Comparison of ENCODE assay signal across 9 mouse cellular contexts in genomic region chr7:41598615-41599014, GRCm38 (mm10). TPM values are rescaled to one million over a fixed set of nuclear protein-coding genes. Genes with fewer than 3 reads are reported as not detected.
DNase-seq lines count a peak whose midpoint lies in the region; ATAC-seq and TF ChIP-seq lines count a peak whose summit lies in the region.
"Had no signal": no experiment of that assay in that cellular context is flagged by ENCODE, and none has a peak within 500 bp of the region (broad histone marks: within the 10 kb centered on the region; RNA-seq: fewer than 3 reads in every experiment).

No protein-coding gene starts in this region.

- H3K4me3 ChIP-seq in kidney, adult 2 months (ENCODE audit: insufficient read depth, low read depth, low read length) = peak overlapping the region; percentile 68
- peak overlapping the region; percentile 63 for H3K4me3 ChIP-seq in hindbrain, embryonic 11.5 days (ENCODE audit: low read depth, low read length)
- peak overlapping the region; percentile 56 for H3K4me3 ChIP-seq in midbrain, embryonic 11.5 days (ENCODE audit: low read depth, low read length)

- 47% methylated on average over 5 of the region's 5 CpGs for WGBS in kidney, adult 2 months
- 50% methylated on average over 5 of the region's 5 CpGs for WGBS in hindbrain, embryonic 11.5 days
- 51% methylated on average over 5 of the region's 5 CpGs for WGBS in midbrain, embryonic 11.5 days

- H3K36me3 ChIP-seq in kidney, adult 2 months (ENCODE audit: control insufficient read depth, insufficient read depth, low read length) = no peaks in the 10 kb centered on the region
- H3K36me3 ChIP-seq in hindbrain, embryonic 11.5 days (ENCODE audit: control insufficient read depth, insufficient read depth, low read length) = no peaks in the 10 kb centered on the region
- H3K36me3 ChIP-seq in midbrain, embryonic 11.5 days (ENCODE audit: control insufficient read depth, insufficient read depth, low read length) = no peaks in the 10 kb centered on the region

- ATAC-seq in hindbrain, embryonic 11.5 days (ENCODE audit: low FRiP score) = peak; percentile 53
- peak; percentile 50; the same call in 1 of the 2 replicates for ATAC-seq in midbrain, embryonic 11.5 days (ENCODE audit: low FRiP score)

- TF ChIP-seq CTCF in kidney, adult 2 months (conservative IDR thresholded peaks at IDR 0.05; ENCODE audit: insufficient read depth, insufficient read length, low read depth, low read length) = no peak

- H3K4me2 ChIP-seq in hindbrain, embryonic 11.5 days (replicated peaks; ENCODE audit: low read depth, low read length) = peak overlapping the region; percentile 41
- peak overlapping the region; percentile 42 for H3K4me2 ChIP-seq in midbrain, embryonic 11.5 days

- H3K4me1 ChIP-seq in kidney, adult 2 months (ENCODE audit: control insufficient read depth, insufficient read depth, low read length) = 0 out of 2 replicates have a peak, but pooled peaks cover 5% of the 10 kb centered on the region
- H3K4me1 ChIP-seq in hindbrain, embryonic 11.5 days (replicated peaks; ENCODE audit: control insufficient read depth, insufficient read depth, low read length) = no peaks in the 10 kb centered on the region
- no peaks in the 10 kb centered on the region; the same call in 1 of the 2 replicates for H3K4me1 ChIP-seq in midbrain, embryonic 11.5 days (ENCODE audit: control insufficient read depth, insufficient read depth, low read length)

- no peaks in the 10 kb centered on the region for H3K9me3 ChIP-seq in hindbrain, embryonic 11.5 days (ENCODE audit: control insufficient read depth, low read length)
- H3K9me3 ChIP-seq in midbrain, embryonic 11.5 days (ENCODE audit: control insufficient read depth, low read length) = no peaks in the 10 kb centered on the region

- no peak for TF ChIP-seq POLR2A in kidney, adult 2 months (IDR thresholded peaks at IDR 0.05; ENCODE audit: low read depth, low read length)

- intact Hi-C loops in gastrocnemius, postnatal 14 days (cut with DNase I; ENCODE audit: low total_unique reads) = no loop called here

- no peak for DNase-seq in kidney, adult 2 months
- DNase-seq in kidney, adult 11 months = no peak
- DNase-seq in NIH3T3 (ENCODE audit: low read depth) = peak; percentile 27
- no peak for DNase-seq in hindbrain, embryonic 11.5 days (ENCODE audit: low spot score)
- no peak for DNase-seq in midbrain, embryonic 11.5 days (ENCODE audit: low spot score, missing footprints)
- no peak for DNase-seq in right cerebral cortex, adult 2 months (ENCODE audit: low spot score in 2 of 2)
- no peak for DNase-seq in yolk sac, embryonic 10.5 days (ENCODE audit: low spot score)
- no peak for DNase-seq in gastrocnemius, postnatal 14 days

- H3K27ac ChIP-seq in kidney, adult 2 months (ENCODE audit: insufficient read depth, low read depth, low read length) = no peak overlapping the region
- H3K27ac ChIP-seq in hindbrain, embryonic 11.5 days (ENCODE audit: low read depth, low read length) = no peak overlapping the region
- no peak overlapping the region for H3K27ac ChIP-seq in midbrain, embryonic 11.5 days (ENCODE audit: low read depth, low read length)

- no peaks in the 10 kb centered on the region for H3K27me3 ChIP-seq in kidney, adult 2 months (replicated peaks; ENCODE audit: control insufficient read depth, insufficient read depth, low read length)
- no peaks in the 10 kb centered on the region for H3K27me3 ChIP-seq in hindbrain, embryonic 11.5 days (ENCODE audit: control insufficient read depth, insufficient read depth, low read length)
- H3K27me3 ChIP-seq in midbrain, embryonic 11.5 days (ENCODE audit: control insufficient read depth, insufficient read depth, low read length) = no peaks in the 10 kb centered on the region

- peak overlapping the region; percentile 44; the same call in 1 of the 2 replicates for H3K9ac ChIP-seq in hindbrain, embryonic 11.5 days (ENCODE audit: low read depth, low read length)
- peak overlapping the region; percentile 69 for H3K9ac ChIP-seq in midbrain, embryonic 11.5 days (ENCODE audit: low read length)

RNA-seq across cellular contexts. Expression of gene 2610021A01Rik, which starts 0.4 kb away (rescaled TPM):
- 2.5 and 3.8 TPM in 2 replicates for polyA plus RNA-seq in kidney, adult 2 months (2012; rRNA removed)
- 17.2 and 18.6 TPM in 2 replicates for polyA plus RNA-seq in hindbrain, embryonic 11.5 days (2014; fragmentation: Nextera tagmentation; extraction: Ambion mirVana)
- 20.0 and 22.6 TPM in 2 replicates for polyA plus RNA-seq in midbrain, embryonic 11.5 days (2014; fragmentation: Nextera tagmentation; extraction: Ambion mirVana)
- 1 to 10 TPM; 8.1 to 9.1 TPM for total RNA-seq in gastrocnemius, postnatal 14 days (2021)

RNA-seq across cellular contexts. Expression of gene Gm6871, which starts 25.2 kb away (rescaled TPM):
- polyA plus RNA-seq in kidney, adult 2 months (2012; rRNA removed) = not detected in 2 replicates
- polyA plus RNA-seq in hindbrain, embryonic 11.5 days (2014; fragmentation: Nextera tagmentation; extraction: Ambion mirVana) = not detected in 2 replicates
- not detected in 2 replicates for polyA plus RNA-seq in midbrain, embryonic 11.5 days (2014; fragmentation: Nextera tagmentation; extraction: Ambion mirVana)
- total RNA-seq in gastrocnemius, postnatal 14 days (2021) = not detected
- total RNA-seq: neutrophil, adult 5-6 weeks had no signal

RNA-seq across cellular contexts. Expression of gene Zfp788, which starts 34.4 kb away (rescaled TPM):
- 1.1 and 1.4 TPM in 2 replicates for polyA plus RNA-seq in kidney, adult 2 months (2012; rRNA removed)
- polyA plus RNA-seq in hindbrain, embryonic 11.5 days (2014; fragmentation: Nextera tagmentation; extraction: Ambion mirVana) = 19.4 and 19.5 TPM in 2 replicates
- polyA plus RNA-seq in midbrain, embryonic 11.5 days (2014; fragmentation: Nextera tagmentation; extraction: Ambion mirVana) = 18.7 and 22.6 TPM in 2 replicates
- 1 to 10 TPM; 6.2 to 7.2 TPM for total RNA-seq in gastrocnemius, postnatal 14 days (2021)
